Mouse (Mus musculus) heart, embryonic 11.5 days (tissue): ENCODE data around the gene Lin7a. TPM values are rescaled to one million over a fixed set of nuclear protein-coding genes. Genes with fewer than 3 reads are reported as not detected.

Experiments used
- ATAC-seq: fragments of 200-750 bp; cut with Nextera tagmentation; replicated peaks from 2 replicates; pipeline ENCODE4 v1.8.0; 2017; ENCODE audit warnings: moderate library complexity; ENCODE audit not compliant: insufficient number of reproducible peaks, low FRiP score, low TSS enrichment
- H3K27ac ChIP-seq: fragments of 300-500 bp; sonication (generic); 2 replicates; pipeline ENCODE4 v1.5.1; 2014; ENCODE audit warnings: mild to moderate bottlenecking, low read depth, low read length
- H3K27me3 ChIP-seq: fragments of 300-500 bp; sonication (generic); 2 replicates; pipeline ENCODE4 v1.6.1; 2014; ENCODE audit warnings: mild to moderate bottlenecking, low read length, mixed read lengths; ENCODE audit not compliant: control insufficient read depth, insufficient read depth
- H3K36me3 ChIP-seq: fragments of 300-500 bp; sonication (generic); 2 replicates; pipeline ENCODE4 v1.6.1; 2014; ENCODE audit warnings: mild to moderate bottlenecking, low read length, moderate library complexity, mixed read lengths; ENCODE audit not compliant: control insufficient read depth, insufficient read depth
- H3K4me1 ChIP-seq: fragments of 300-500 bp; sonication (generic); 2 replicates; pipeline ENCODE4 v1.6.1; 2014; ENCODE audit warnings: low read length; ENCODE audit not compliant: control insufficient read depth, insufficient read depth
- H3K4me2 ChIP-seq: fragments of 300-500 bp; sonication (generic); 2 replicates; pipeline ENCODE4 v1.6.1; 2014; ENCODE audit warnings: mild to moderate bottlenecking, moderate library complexity
- H3K4me3 ChIP-seq: fragments of 300-500 bp; sonication (generic); 2 replicates; pipeline ENCODE4 v1.5.1; 2014; ENCODE audit warnings: low read depth, low read length
- H3K9ac ChIP-seq: fragments of 300-500 bp; sonication (generic); 2 replicates; pipeline ENCODE4 v1.6.1; 2014; ENCODE audit warnings: mild to moderate bottlenecking, low read depth, low read length, moderate library complexity
- H3K9me3 ChIP-seq: fragments of 300-500 bp; sonication (generic); replicated peaks from 2 replicates; pipeline ENCODE4 v1.6.1; 2016; ENCODE audit warnings: low read length; ENCODE audit not compliant: control insufficient read depth
- WGBS: fragments of 180-500 bp; shearing (Covaris S2); extraction: QIAGEN DNeasy Blood & Tissue Kit; methylation state at CpG from one replicate; pipeline ENCODE4 v1.1.7; 2014; ENCODE audit not compliant: insufficient replicate concordance; 5-methylcytosine and 5-hydroxymethylcytosine counted together
- polyA plus RNA-seq: library from polyadenylated mRNA; unstranded; fragments of >200 nt; fragmentation: Nextera tagmentation; extraction: Ambion mirVana; gene quantifications from 2 replicates; pipeline ENCODE4 v1.2.1, GENCODE M21; 2014

Lin7a gene
- polyA plus RNA-seq, 1 experiment from 2014 or later: 2.6 TPM

GRCm38 (mm10) chr10:107245961-107246460 is 25.5 kb upstream of the Lin7a start:
- H3K27ac ChIP-seq: no peak overlapping the region
- no peaks in the 10 kb centered on the region for H3K9me3 ChIP-seq
- no peaks in the 10 kb centered on the region for H3K27me3 ChIP-seq
- H3K9ac ChIP-seq: no peak overlapping the region
- no peak for ATAC-seq
- H3K4me3 ChIP-seq: no peak overlapping the region
- 78% methylated on average over 2 of the region's 2 CpGs for WGBS
- no peaks in the 10 kb centered on the region for H3K36me3 ChIP-seq
- H3K4me2 ChIP-seq: no peak overlapping the region
- H3K4me1 ChIP-seq: no peaks in the 10 kb centered on the region

GRCm38 (mm10) chr10:107247001-107247670 is 24.4 kb upstream of the Lin7a start:
- H3K36me3 ChIP-seq: no peaks in the 10 kb centered on the region
- H3K4me2 ChIP-seq: no peak overlapping the region
- ATAC-seq: no peak
- no peaks in the 10 kb centered on the region for H3K27me3 ChIP-seq
- no peaks in the 10 kb centered on the region for H3K4me1 ChIP-seq
- H3K27ac ChIP-seq: no peak overlapping the region
- H3K9ac ChIP-seq: no peak overlapping the region
- H3K4me3 ChIP-seq: no peak overlapping the region
- whole genome bisulfite sequencing: 85% methylated on average over 6 of the region's 6 CpGs
- H3K9me3 ChIP-seq: no peaks in the 10 kb centered on the region

GRCm38 (mm10) chr10:107248481-107248880 is 23.0 kb upstream of the Lin7a start:
- Histone ChIP-seq H3K4me1 (no peaks in the 10 kb centered on the region), H3K4me3 (no peak overlapping the region)
- WGBS: 75% methylated on average over 8 of the region's 8 CpGs

GRCm38 (mm10) chr10:107249056-107249455 is 22.4 kb upstream of the Lin7a start:
- WGBS: 67% methylated on average over 7 of the region's 7 CpGs

More at GRCm38 (mm10) chr10:107248481-107248880, 23.0 kb upstream of the Lin7a start:
- H3K36me3 ChIP-seq: no peaks in the 10 kb centered on the region
- H3K4me2 ChIP-seq: no peak overlapping the region
- no peaks in the 10 kb centered on the region for H3K9me3 ChIP-seq
- H3K9ac ChIP-seq: no peak overlapping the region
- no peaks in the 10 kb centered on the region for H3K27me3 ChIP-seq
- ATAC-seq: no peak
- H3K27ac ChIP-seq: no peak overlapping the region

GRCm38 (mm10) chr10:107249606-107250186 is 21.8 kb upstream of the Lin7a start:
- WGBS: 66% methylated on average over 5 of the region's 5 CpGs
- Histone ChIP-seq H3K36me3 (no peaks in the 10 kb centered on the region), H3K4me2 (no peak overlapping the region), H3K9me3 (no peaks in the 10 kb centered on the region), H3K27ac (no peak overlapping the region), H3K4me1 (no peaks in the 10 kb centered on the region), H3K27me3 (no peaks in the 10 kb centered on the region), H3K9ac (no peak overlapping the region), H3K4me3 (no peak overlapping the region)
- no peak for ATAC-seq

More at GRCm38 (mm10) chr10:107249056-107249455, 22.4 kb upstream of the Lin7a start:
- H3K4me3 ChIP-seq: no peak overlapping the region
- H3K9me3 ChIP-seq: no peaks in the 10 kb centered on the region
- no peaks in the 10 kb centered on the region for H3K27me3 ChIP-seq
- H3K4me2 ChIP-seq: no peak overlapping the region
- no peaks in the 10 kb centered on the region for H3K36me3 ChIP-seq
- no peak overlapping the region for H3K27ac ChIP-seq
- no peaks in the 10 kb centered on the region for H3K4me1 ChIP-seq
- H3K9ac ChIP-seq: no peak overlapping the region
- ATAC-seq: no peak

- no peak for ATAC-seq
- 71% methylated on average over 7 of the region's 7 CpGs for WGBS
- Histone ChIP-seq H3K9me3 (no peaks in the 10 kb centered on the region), H3K36me3 (no peaks in the 10 kb centered on the region), H3K4me2 (no peak overlapping the region), H3K4me1 (no peaks in the 10 kb centered on the region), H3K27me3 (no peaks in the 10 kb centered on the region), H3K27ac (no peak overlapping the region), H3K9ac (no peak overlapping the region), H3K4me3 (no peak overlapping the region)
These were observed 20.9 kb upstream of the Lin7a start for GRCm38 (mm10) chr10:107250346-107251210.

GRCm38 (mm10) chr10:107251271-107251670 is 20.2 kb upstream of the Lin7a start:
- no peaks in the 10 kb centered on the region for H3K27me3 ChIP-seq
- H3K27ac ChIP-seq: no peak overlapping the region
- WGBS: 78% methylated on average over 2 of the region's 2 CpGs
- no peak overlapping the region for H3K4me2 ChIP-seq
- no peaks in the 10 kb centered on the region for H3K36me3 ChIP-seq
- no peaks in the 10 kb centered on the region for H3K9me3 ChIP-seq
- no peaks in the 10 kb centered on the region for H3K4me1 ChIP-seq
- H3K4me3 ChIP-seq: no peak overlapping the region
- no peak for ATAC-seq
- no peak overlapping the region for H3K9ac ChIP-seq

- 84% methylated on average over 2 of the region's 2 CpGs for WGBS
- Histone ChIP-seq H3K4me3 (no peak overlapping the region), H3K4me1 (no peaks in the 10 kb centered on the region), H3K27me3 (no peaks in the 10 kb centered on the region), H3K9ac (no peak overlapping the region), H3K27ac (no peak overlapping the region), H3K9me3 (no peaks in the 10 kb centered on the region), H3K4me2 (no peak overlapping the region), H3K36me3 (no peaks in the 10 kb centered on the region)
- no peak for ATAC-seq
These were observed 19.5 kb upstream of the Lin7a start for GRCm38 (mm10) chr10:107251801-107252502.
